Mouse (Mus musculus): ENCODE results near the gene Caprin2. TPM values are rescaled to one million over a fixed set of nuclear protein-coding genes. Genes with fewer than 3 reads are reported as not detected.
"Not testable (repeated sequence)": the region's sequence is repeated elsewhere in the genome, so short reads cannot be mapped to it uniquely, and the experiment has no call there.

Caprin2 gene
- polyA plus RNA-seq (2014; fragmentation: Nextera tagmentation; extraction: Ambion mirVana) = 14.1 and 15.8 TPM in 2 replicates

DNA sequence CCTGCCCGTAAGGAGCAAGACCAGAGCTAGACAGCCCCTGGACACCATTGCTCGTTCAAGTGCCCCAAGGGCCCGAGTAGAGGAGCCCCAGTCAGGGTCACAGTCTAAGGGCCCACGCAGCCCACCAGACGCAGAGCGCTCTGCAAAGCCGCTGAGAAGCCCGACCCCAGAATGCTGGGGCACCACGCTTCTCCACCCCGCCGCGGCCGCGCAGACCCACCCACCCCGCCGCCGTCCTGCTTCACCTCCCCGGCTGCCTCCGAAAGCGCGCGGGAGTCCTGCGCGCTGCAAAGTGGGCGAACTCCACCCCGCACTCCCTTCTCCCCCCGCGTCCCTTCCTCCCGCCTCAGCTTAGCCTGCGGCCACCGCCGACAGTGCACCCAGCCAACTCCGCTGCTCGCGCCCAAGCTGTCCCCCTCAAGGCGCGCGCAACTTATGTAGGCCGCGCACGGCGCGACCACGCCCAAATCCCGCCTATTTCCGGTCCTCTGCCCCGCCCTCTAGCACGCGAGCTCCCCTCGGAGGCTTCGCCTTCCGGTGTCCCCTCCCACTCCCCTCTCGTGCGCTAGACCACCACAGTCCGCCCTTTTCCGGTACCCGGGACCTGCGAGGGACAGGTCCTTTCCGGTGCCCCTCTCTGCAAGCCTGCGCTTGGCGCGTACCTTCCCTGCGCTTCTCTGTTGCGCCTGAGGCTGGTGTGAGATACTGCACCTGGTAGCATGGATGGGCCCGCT is at the start of gene Caprin2:
Gene Caprin2 (minus strand): TSS at position 465 of the 734 bp plus-strand sequence.
- no peaks in the 10 kb centered on the region for H3K27me3 ChIP-seq (ENCODE audit: control insufficient read depth, insufficient read depth, low read length)
- H3K4me3 ChIP-seq (ENCODE audit: low read depth, low read length) = peak within 1 kb of the TSS; percentile 73
- no peaks in the 10 kb centered on the region for H3K9me3 ChIP-seq (ENCODE audit: control insufficient read depth, low read length)
- H3K36me3 ChIP-seq (ENCODE audit: control insufficient read depth, insufficient read depth, low read length) = no peaks in the 10 kb centered on the region
- H3K4me1 ChIP-seq (replicated peaks; ENCODE audit: control insufficient read depth, insufficient read depth, low read length) = no peaks in the 10 kb centered on the region; the same call in 1 of the 2 replicates
- ATAC-seq (replicated peaks; ENCODE audit: low FRiP score) = peak; percentile 99
- H3K4me2 ChIP-seq (ENCODE audit: low read depth, low read length, severe bottlenecking) = peak within 1 kb of the TSS; percentile 86
- DNase-seq (ENCODE audit: low spot score) = peak; percentile 98
- peak within 1 kb of the TSS; percentile 79 for H3K9ac ChIP-seq (ENCODE audit: low read length)
- peak within 1 kb of the TSS; percentile 85 for H3K27ac ChIP-seq (ENCODE audit: low read depth, low read length)
- under 1% methylated on average over 65 of the region's 65 CpGs for WGBS

DNA sequence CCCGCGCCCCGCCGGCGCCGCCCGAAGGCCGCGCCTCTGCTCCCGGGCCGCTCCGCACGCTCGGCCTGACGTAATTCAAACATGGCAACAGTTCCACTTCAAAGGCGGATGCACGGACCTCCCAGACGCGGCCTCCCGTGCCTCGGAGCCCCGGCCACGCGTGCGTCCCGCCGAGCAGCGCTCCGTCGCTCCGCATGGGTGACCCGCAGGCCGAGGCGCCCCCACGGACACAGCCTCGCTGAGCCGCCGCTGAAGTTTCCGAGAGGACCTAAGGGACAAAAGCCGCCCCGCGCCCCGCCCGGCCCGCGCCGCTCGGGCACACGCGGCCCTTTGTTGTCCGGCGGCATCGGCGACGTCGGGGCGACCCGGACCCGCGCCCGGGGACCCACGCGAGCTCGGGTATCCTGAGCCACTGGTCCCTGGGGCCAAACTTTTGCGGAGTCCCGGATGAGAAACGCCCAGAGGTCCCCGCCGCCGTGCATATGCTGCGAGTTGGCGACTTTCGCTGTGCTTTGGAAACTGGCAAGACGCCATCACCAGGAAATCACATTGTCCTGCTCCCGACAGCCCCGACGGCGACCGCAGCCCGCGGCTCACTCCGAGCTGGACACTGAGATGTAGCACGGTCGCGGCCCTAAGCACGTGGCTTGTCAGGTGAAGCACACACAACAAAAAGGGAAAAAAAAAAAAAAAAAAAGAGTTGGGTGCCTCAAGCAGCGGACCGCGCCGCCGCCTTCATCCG is 48.9 kb upstream of the Caprin2 start:
- WGBS = under 1% methylated on average over 92 of the region's 92 CpGs
- Histone ChIP-seq H3K36me3 (ENCODE audit: control insufficient read depth, insufficient read depth, low read length) (no peaks in the 10 kb centered on the region; the same call in 1 of the 2 replicates), H3K27ac (ENCODE audit: low read depth, low read length) (peak overlapping the region; percentile 91), H3K4me2 (ENCODE audit: low read depth, low read length, severe bottlenecking) (peak overlapping the region; percentile 63), H3K9ac (ENCODE audit: low read length) (peak overlapping the region; percentile 99), H3K9me3 (ENCODE audit: control insufficient read depth, low read length) (no peaks in the 10 kb centered on the region), H3K4me1 (replicated peaks; ENCODE audit: control insufficient read depth, insufficient read depth, low read length) (peaks cover 7% of the 10 kb centered on the region; the same call in 1 of the 2 replicates), H3K4me3 (ENCODE audit: low read depth, low read length) (peak overlapping the region; percentile 95), H3K27me3 (ENCODE audit: control insufficient read depth, insufficient read depth, low read length) (no peaks in the 10 kb centered on the region)
- peak; percentile 73 for ATAC-seq (replicated peaks; ENCODE audit: low FRiP score)
- peak; percentile 87 for DNase-seq (ENCODE audit: low spot score)

- under 1% methylated on average over 30 of the region's 30 CpGs for WGBS
- H3K4me1 ChIP-seq (replicated peaks; ENCODE audit: control insufficient read depth, insufficient read depth, low read length) = peaks cover 7% of the 10 kb centered on the region; the same call in 1 of the 2 replicates
- DNase-seq (ENCODE audit: low spot score) = no peak
Observed at GRCm38 (mm10) chr6:148944344-148944766, 48.3 kb upstream of the Caprin2 start.

DNA sequence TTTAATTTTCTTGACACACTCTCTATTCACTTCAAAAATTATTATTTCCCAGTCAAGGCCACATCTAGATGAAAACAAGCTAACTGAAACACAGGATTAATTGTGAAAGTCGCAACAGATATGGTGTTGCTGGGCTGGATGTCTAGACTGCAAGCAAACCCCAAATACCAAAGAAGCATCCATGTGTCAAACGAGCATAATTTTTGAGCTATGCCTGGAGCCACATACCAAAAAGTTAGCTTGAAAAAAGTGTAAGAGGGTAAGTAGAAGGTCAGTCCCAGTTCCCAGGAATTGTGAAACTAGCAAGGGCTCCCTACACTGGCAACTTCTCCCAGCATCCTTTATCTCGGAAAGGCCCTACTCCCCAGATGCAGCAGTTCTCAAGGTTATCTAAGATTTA is 47.7 kb upstream of the Caprin2 start:
- DNase-seq (ENCODE audit: low spot score) = no peak
- Histone ChIP-seq H3K27ac (ENCODE audit: low read depth, low read length) (no peak overlapping the region), H3K4me1 (replicated peaks; ENCODE audit: control insufficient read depth, insufficient read depth, low read length) (peaks cover 7% of the 10 kb centered on the region; the same call in 1 of the 2 replicates), H3K9me3 (ENCODE audit: control insufficient read depth, low read length) (no peaks in the 10 kb centered on the region), H3K4me2 (ENCODE audit: low read depth, low read length, severe bottlenecking) (peak overlapping the region; percentile 63), H3K4me3 (ENCODE audit: low read depth, low read length) (peak overlapping the region; percentile 95), H3K36me3 (ENCODE audit: control insufficient read depth, insufficient read depth, low read length) (no peaks in the 10 kb centered on the region; the same call in 1 of the 2 replicates), H3K9ac (ENCODE audit: low read length) (peak overlapping the region; percentile 99), H3K27me3 (ENCODE audit: control insufficient read depth, insufficient read depth, low read length) (no peaks in the 10 kb centered on the region)
- ATAC-seq (replicated peaks; ENCODE audit: low FRiP score) = no peak
- WGBS = 15% methylated on average over 3 of the region's 3 CpGs

More at GRCm38 (mm10) chr6:148944344-148944766, 48.3 kb upstream of the Caprin2 start:
- Histone ChIP-seq H3K36me3 (ENCODE audit: control insufficient read depth, insufficient read depth, low read length) (no peaks in the 10 kb centered on the region; the same call in 1 of the 2 replicates), H3K4me2 (ENCODE audit: low read depth, low read length, severe bottlenecking) (peak overlapping the region; percentile 63), H3K27ac (ENCODE audit: low read depth, low read length) (peak overlapping the region; percentile 91), H3K4me3 (ENCODE audit: low read depth, low read length) (peak overlapping the region; percentile 95), H3K9me3 (ENCODE audit: control insufficient read depth, low read length) (no peaks in the 10 kb centered on the region), H3K9ac (ENCODE audit: low read length) (peak overlapping the region; percentile 99), H3K27me3 (ENCODE audit: control insufficient read depth, insufficient read depth, low read length) (no peaks in the 10 kb centered on the region)
- no peak; the same call in 1 of the 2 replicates for ATAC-seq (replicated peaks; ENCODE audit: low FRiP score)

GRCm38 (mm10) chr6:148942406-148942805 is 46.4 kb upstream of the Caprin2 start:
- Histone ChIP-seq H3K4me1 (replicated peaks; ENCODE audit: control insufficient read depth, insufficient read depth, low read length) (peaks cover 7% of the 10 kb centered on the region; the same call in 1 of the 2 replicates), H3K4me2 (ENCODE audit: low read depth, low read length, severe bottlenecking) (no peak overlapping the region), H3K27me3 (ENCODE audit: control insufficient read depth, insufficient read depth, low read length) (no peaks in the 10 kb centered on the region), H3K36me3 (ENCODE audit: control insufficient read depth, insufficient read depth, low read length) (no peaks in the 10 kb centered on the region; the same call in 1 of the 2 replicates), H3K27ac (ENCODE audit: low read depth, low read length) (no peak overlapping the region), H3K9me3 (ENCODE audit: control insufficient read depth, low read length) (no peaks in the 10 kb centered on the region), H3K4me3 (ENCODE audit: low read depth, low read length) (no peak overlapping the region), H3K9ac (ENCODE audit: low read length) (no peak overlapping the region)
- no peak for ATAC-seq (replicated peaks; ENCODE audit: low FRiP score)
- no peak for DNase-seq (ENCODE audit: low spot score)
- WGBS = 68% methylated on average over 4 of the region's 4 CpGs

DNA sequence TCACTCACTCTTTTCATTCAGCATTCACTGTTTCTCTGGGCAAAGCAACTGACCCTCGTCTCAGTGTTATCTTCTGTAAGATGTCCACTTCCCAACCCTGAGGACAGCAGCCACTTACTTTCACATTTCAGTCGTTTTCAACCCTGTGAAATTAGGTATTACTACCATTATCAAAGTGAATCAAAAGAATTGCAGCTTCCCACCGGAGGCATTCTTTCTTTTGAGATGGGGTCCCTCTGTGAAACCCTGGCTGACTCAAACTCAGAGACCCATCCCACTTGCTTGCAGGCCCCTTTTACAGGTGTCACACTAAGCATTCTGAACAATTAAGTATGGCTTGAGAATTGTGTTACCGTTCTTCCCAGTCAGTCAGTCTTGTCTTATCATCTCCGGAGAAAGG is 45.8 kb upstream of the Caprin2 start:
- DNase-seq (ENCODE audit: low spot score) = no peak
- Histone ChIP-seq H3K4me1 (replicated peaks; ENCODE audit: control insufficient read depth, insufficient read depth, low read length) (peaks cover 5% of the 10 kb centered on the region; the same call in 1 of the 2 replicates), H3K9me3 (ENCODE audit: control insufficient read depth, low read length) (no peaks in the 10 kb centered on the region), H3K4me3 (ENCODE audit: low read depth, low read length) (no peak overlapping the region), H3K36me3 (ENCODE audit: control insufficient read depth, insufficient read depth, low read length) (no peaks in the 10 kb centered on the region; the same call in 1 of the 2 replicates), H3K27ac (ENCODE audit: low read depth, low read length) (no peak overlapping the region), H3K4me2 (ENCODE audit: low read depth, low read length, severe bottlenecking) (no peak overlapping the region), H3K27me3 (ENCODE audit: control insufficient read depth, insufficient read depth, low read length) (no peaks in the 10 kb centered on the region), H3K9ac (ENCODE audit: low read length) (no peak overlapping the region)
- ATAC-seq (replicated peaks; ENCODE audit: low FRiP score) = no peak
- 52% methylated on average over 5 of the region's 5 CpGs for whole genome bisulfite sequencing

DNA sequence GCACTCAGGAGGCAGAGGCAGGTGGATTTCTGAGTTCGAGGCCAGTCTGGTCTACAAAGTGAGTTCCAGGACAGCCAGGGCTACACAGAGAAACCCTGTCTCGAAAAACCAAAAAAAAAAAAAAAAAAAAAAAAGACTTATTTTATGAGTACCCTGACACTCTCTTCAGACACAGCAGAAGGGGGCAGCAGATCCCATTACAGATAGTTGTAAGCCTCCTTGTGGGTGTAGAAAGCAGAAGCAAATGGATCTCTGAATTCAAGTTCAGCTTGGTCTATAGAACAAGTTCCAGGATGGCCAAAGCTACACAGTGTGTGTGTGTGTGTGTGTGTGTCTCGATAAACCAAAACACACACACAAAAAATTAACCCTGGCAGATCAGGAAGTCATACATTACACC is 44.3 kb upstream of the Caprin2 start:
- not testable (repeated sequence) for H3K9ac ChIP-seq (ENCODE audit: low read length); H3K36me3 ChIP-seq (ENCODE audit: control insufficient read depth, insufficient read depth, low read length); H3K4me2 ChIP-seq (ENCODE audit: low read depth, low read length, severe bottlenecking); H3K4me1 ChIP-seq (replicated peaks; ENCODE audit: control insufficient read depth, insufficient read depth, low read length); H3K9me3 ChIP-seq (ENCODE audit: control insufficient read depth, low read length); H3K27ac ChIP-seq (ENCODE audit: low read depth, low read length); H3K27me3 ChIP-seq (ENCODE audit: control insufficient read depth, insufficient read depth, low read length); DNase-seq (ENCODE audit: low spot score); H3K4me3 ChIP-seq (ENCODE audit: low read depth, low read length); ATAC-seq (replicated peaks; ENCODE audit: low FRiP score)
- WGBS = 91% methylated on average over 2 of the region's 3 CpGs

GRCm38 (mm10) chr6:148937693-148938092 is 41.7 kb upstream of the Caprin2 start:
- H3K27me3 ChIP-seq (ENCODE audit: control insufficient read depth, insufficient read depth, low read length) = no peaks in the 10 kb centered on the region
- no peak for ATAC-seq (replicated peaks; ENCODE audit: low FRiP score)
- no peak for DNase-seq (ENCODE audit: low spot score)
- H3K27ac ChIP-seq (ENCODE audit: low read depth, low read length) = no peak overlapping the region
- 50% methylated on average over 1 of the region's 1 CpGs for WGBS
- no peak overlapping the region for H3K4me3 ChIP-seq (ENCODE audit: low read depth, low read length)
- H3K4me2 ChIP-seq (ENCODE audit: low read depth, low read length, severe bottlenecking) = no peak overlapping the region
- no peaks in the 10 kb centered on the region for H3K36me3 ChIP-seq (ENCODE audit: control insufficient read depth, insufficient read depth, low read length)
- no peak overlapping the region for H3K9ac ChIP-seq (ENCODE audit: low read length)
- no peaks in the 10 kb centered on the region for H3K9me3 ChIP-seq (ENCODE audit: control insufficient read depth, low read length)
- peaks cover 5% of the 10 kb centered on the region; the same call in 1 of the 2 replicates for H3K4me1 ChIP-seq (replicated peaks; ENCODE audit: control insufficient read depth, insufficient read depth, low read length)

Data from forebrain, embryonic 11.5 days (tissue).